Mouse (Mus musculus): ENCODE data around the gene Plcg1. TPM values are rescaled to one million over a fixed set of nuclear protein-coding genes. Genes with fewer than 3 reads are reported as not detected.

Plcg1 gene
- 67.9 and 68.8 TPM in 2 replicates for polyA plus RNA-seq (2015; fragmentation: Nextera tagmentation; extraction: Ambion mirVana)

DNA sequence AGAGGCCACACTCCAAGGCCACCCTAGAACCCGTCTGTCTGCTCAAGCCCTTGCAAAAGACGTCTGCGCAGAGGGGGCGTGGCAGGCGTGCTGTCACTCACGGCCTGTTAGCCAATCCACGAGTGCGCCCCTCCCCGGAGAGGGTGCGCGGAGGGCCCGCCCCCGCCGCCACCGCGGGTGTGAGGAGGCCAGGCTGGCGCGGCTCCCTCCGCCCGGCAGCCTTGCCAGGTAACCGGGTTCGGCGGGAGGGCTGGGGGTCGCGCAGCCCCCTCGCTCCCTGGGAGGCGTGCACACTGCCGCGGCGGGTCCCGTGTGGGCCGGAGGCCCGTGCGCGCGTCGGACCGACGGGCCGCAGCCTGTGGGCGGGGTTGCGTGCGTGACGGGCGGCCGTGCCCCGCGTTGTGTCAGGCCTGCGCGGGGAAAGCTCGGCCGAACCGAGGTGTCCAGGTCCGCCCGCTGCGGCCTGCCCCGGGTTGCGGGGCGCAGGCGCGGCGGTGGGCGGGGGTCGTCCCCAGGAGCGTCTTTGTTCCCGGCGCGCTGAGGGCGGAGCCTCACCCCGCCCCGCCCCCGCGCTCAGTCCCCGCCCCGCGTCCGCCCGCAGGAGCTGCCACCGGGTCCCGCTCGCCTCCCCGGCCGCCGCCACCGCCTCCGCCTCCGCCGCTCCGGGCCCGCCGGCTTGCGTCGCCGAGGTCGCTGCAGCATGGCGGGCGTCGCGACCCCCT lies at the start of gene Plcg1:
TSS of gene Plcg1 (plus strand) at position 184 of the 722 bp plus-strand sequence.
- Histone ChIP-seq H3K27me3 (no peaks in the 10 kb centered on the region), H3K4me3 (peak within 1 kb of the TSS; percentile 88), H3K4me2 (peak within 1 kb of the TSS; percentile 94), H3K4me1 (replicated peaks) (peaks cover 57% of the 10 kb centered on the region), H3K9ac (peak within 1 kb of the TSS; percentile 99), H3K9me3 (no peaks in the 10 kb centered on the region), H3K27ac (peak within 1 kb of the TSS; percentile 99), H3K36me3 (peaks cover 24% of the 10 kb centered on the region)
- WGBS, result under 1% methylated on average over 92 of the region's 99 CpGs
- peak; percentile 95 for ATAC-seq (ENCODE audit: low FRiP score)

DNA sequence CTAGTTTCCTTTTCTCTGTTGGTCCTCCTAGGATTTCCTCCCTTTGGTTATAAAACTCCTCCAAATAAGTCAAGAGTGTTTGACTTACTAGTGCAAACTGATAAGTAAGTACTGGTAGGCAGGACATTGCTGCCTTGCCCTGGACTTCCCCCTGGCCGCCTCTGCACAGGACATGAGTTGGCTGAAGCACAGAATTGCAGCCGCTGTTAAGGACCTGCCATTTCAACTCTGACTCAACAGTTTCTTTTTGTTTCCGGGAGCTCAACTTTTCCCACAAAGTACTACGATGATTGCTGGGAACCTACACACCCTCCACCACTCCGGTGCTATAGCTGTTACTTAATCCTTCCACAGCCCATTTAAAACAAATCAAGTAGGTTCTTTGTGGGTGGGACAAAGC lies 30.8 kb upstream of the Plcg1 start:
- H3K9ac ChIP-seq, result no peak overlapping the region
- 83% methylated on average over 5 of the region's 5 CpGs for WGBS
- no peak overlapping the region for H3K4me3 ChIP-seq
- no peak overlapping the region for H3K4me2 ChIP-seq
- H3K4me1 ChIP-seq (replicated peaks), result no peaks in the 10 kb centered on the region
- peaks cover 61% of the 10 kb centered on the region for H3K36me3 ChIP-seq
- ATAC-seq (ENCODE audit: low FRiP score), result no peak
- H3K27me3 ChIP-seq, result no peaks in the 10 kb centered on the region
- H3K27ac ChIP-seq, result no peak overlapping the region
- no peaks in the 10 kb centered on the region for H3K9me3 ChIP-seq

DNA sequence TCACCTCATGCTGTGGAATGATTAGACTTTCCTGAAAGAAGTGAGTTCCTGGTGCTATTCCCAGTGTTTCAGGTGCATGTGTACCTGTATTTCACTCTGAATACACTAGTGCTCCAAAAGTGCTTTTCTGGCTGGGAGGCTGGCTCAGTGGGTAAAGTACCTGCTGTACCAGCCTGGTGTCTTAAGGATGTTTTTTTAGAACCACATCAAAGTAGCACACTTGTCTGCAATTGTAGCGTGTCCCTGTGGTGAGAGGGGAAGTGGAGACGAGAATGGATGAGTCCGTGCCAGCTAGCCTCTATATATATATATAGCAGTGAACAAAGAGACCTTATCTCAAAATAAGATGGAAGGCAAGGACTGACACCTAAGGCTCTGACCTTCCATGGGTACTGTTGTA lies 29.5 kb upstream of the Plcg1 start:
- no peak overlapping the region for H3K4me3 ChIP-seq
- no peak for ATAC-seq (ENCODE audit: low FRiP score)
- H3K4me1 ChIP-seq (replicated peaks), result no peaks in the 10 kb centered on the region
- H3K27me3 ChIP-seq, result no peaks in the 10 kb centered on the region
- H3K9me3 ChIP-seq, result no peaks in the 10 kb centered on the region
- WGBS, result 85% methylated on average over 3 of the region's 3 CpGs
- H3K27ac ChIP-seq, result no peak overlapping the region
- no peak overlapping the region for H3K4me2 ChIP-seq
- peaks cover 68% of the 10 kb centered on the region for H3K36me3 ChIP-seq
- no peak overlapping the region for H3K9ac ChIP-seq

DNA sequence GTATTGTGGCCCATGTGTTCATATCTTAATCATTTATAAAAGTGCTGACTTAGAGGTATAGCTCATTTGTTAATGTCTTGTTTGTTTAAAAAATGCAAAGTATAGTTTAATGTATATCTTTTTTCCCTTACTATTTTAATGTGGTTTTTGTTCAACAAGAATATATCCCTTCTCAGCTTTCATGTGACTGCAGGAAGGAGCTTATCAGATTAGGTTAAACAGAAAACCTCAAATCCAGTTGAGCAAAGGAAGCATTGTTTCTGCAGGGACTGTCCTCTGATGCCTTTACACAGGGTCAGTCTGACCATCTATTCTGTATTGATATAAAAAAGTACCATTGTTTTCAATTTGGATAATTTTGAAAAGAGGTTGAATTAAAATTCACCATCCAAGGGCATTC lies 28.3 kb upstream of the Plcg1 start:
- no peaks in the 10 kb centered on the region for H3K4me1 ChIP-seq (replicated peaks)
- H3K4me3 ChIP-seq, result no peak overlapping the region
- ATAC-seq (ENCODE audit: low FRiP score), result no peak
- no peaks in the 10 kb centered on the region for H3K9me3 ChIP-seq
- H3K9ac ChIP-seq, result no peak overlapping the region
- peaks cover 73% of the 10 kb centered on the region for H3K36me3 ChIP-seq
- H3K4me2 ChIP-seq, result no peak overlapping the region
- H3K27ac ChIP-seq, result no peak overlapping the region
- H3K27me3 ChIP-seq, result no peaks in the 10 kb centered on the region

DNA sequence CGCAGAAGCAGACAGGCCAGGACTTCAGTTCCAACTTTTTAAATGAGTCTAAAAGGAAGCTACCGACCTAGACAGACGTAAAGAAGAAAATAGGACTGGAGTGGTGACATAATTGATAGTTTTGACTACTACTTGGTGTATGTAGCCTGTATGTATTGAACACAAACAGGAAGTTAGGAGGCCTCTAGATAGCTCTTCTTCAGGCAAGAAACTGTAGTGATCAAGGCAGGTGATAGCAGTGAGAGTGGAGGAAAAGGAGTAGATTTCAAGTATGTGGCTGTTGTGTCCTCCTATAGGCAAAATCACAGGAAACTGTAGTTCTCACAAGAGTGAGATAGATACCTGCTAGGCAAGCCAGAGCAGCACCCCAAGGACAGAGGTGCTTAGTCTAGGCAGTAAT lies 23.4 kb upstream of the Plcg1 start:
- Histone ChIP-seq H3K36me3 (peaks cover 75% of the 10 kb centered on the region), H3K4me1 (replicated peaks) (no peaks in the 10 kb centered on the region)
- 88% methylated on average over 3 of the region's 3 CpGs for WGBS

DNA sequence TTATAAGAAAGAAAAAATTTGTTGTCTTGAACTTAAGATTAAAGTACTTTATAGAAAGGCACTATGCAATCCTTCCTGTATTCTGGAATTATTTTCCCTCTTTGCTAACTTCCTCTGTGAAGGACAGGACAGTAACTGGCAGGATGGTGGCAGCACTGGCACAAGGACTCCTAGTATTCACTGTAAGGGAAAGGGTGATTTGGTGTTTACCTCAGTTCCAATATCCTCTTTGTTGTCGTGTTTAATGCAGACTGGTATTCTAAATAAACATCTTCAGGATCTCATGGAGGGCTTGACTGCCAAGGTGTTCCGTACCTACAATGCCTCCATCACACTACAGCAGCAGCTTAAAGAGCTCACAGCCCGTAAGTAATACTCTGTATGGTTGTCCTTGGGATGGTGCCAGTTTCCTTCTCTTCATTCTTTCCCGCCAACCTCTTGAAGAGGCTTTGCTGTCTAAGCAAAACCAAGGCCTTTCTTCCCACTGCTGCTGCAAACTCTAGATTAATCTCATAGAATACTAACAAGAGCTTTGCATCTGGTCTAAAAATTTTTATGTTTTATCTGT lies 15.6 kb upstream of the Plcg1 start:
- H3K9ac ChIP-seq, result no peak overlapping the region
- ATAC-seq (ENCODE audit: low FRiP score), result no peak
- H3K4me2 ChIP-seq, result no peak overlapping the region
- no peaks in the 10 kb centered on the region for H3K27me3 ChIP-seq
- H3K4me1 ChIP-seq (replicated peaks), result no peaks in the 10 kb centered on the region; the same call in 1 of the 2 replicates
- H3K27ac ChIP-seq, result no peak overlapping the region
- 76% methylated on average over 4 of the region's 4 CpGs for WGBS
- H3K9me3 ChIP-seq, result no peaks in the 10 kb centered on the region
- H3K4me3 ChIP-seq, result no peak overlapping the region
- H3K36me3 ChIP-seq, result peaks cover 91% of the 10 kb centered on the region

More for the DNA sequence above, 23.4 kb upstream of the Plcg1 start:
- Histone ChIP-seq H3K4me2 (no peak overlapping the region), H3K9ac (no peak overlapping the region), H3K9me3 (no peaks in the 10 kb centered on the region), H3K4me3 (no peak overlapping the region), H3K27me3 (no peaks in the 10 kb centered on the region), H3K27ac (no peak overlapping the region)
- ATAC-seq (ENCODE audit: low FRiP score), result no peak

DNA sequence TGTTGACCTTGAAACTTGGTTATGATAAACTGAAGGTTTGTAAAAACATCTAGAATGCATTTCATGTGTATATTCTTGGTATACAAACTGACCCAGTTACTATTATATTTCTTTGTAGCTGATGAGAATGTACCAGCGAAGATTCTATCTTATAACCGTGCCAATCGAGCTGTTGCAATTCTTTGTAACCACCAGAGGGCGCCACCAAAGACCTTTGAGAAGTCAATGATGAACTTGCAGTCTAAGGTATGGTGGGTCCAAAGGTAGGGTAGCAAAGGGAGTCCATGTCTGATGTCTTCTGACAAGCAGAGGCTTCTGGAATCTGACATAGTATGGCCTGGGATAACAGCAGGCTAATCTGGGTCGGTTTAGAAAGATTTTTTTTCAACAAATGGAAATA lies 13.8 kb upstream of the Plcg1 start:
- Histone ChIP-seq H3K9me3 (no peaks in the 10 kb centered on the region), H3K27ac (no peak overlapping the region), H3K4me3 (no peak overlapping the region), H3K4me1 (replicated peaks) (no peaks in the 10 kb centered on the region; the same call in 1 of the 2 replicates), H3K9ac (no peak overlapping the region), H3K27me3 (no peaks in the 10 kb centered on the region), H3K36me3 (peaks cover 87% of the 10 kb centered on the region), H3K4me2 (no peak overlapping the region)
- ATAC-seq (ENCODE audit: low FRiP score), result no peak
- WGBS, result 82% methylated on average over 5 of the region's 5 CpGs

DNA sequence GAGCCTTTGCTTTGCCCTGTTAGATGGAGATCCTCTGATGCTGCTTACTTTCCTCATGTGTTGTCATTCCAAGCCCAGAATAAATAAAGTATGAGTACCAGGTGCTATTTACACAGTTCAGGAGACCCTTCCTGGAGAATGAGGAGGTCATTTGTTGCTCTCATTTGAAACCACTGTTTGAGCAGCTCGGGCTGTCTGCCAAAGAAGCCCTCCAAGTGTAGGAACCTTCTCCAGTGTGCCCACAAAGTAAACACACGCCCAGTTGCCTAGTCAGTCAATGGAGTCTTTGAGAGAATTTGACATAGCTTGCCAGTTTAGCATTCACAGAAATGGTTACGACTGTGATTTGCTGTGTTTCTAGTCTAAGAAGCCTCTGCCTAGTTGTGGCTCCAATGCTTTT lies 12.3 kb upstream of the Plcg1 start:
- WGBS, result 85% methylated on average over 3 of the region's 3 CpGs
- no peak overlapping the region for H3K9ac ChIP-seq
- no peak overlapping the region for H3K4me2 ChIP-seq
- peaks cover 88% of the 10 kb centered on the region for H3K36me3 ChIP-seq
- H3K9me3 ChIP-seq, result no peaks in the 10 kb centered on the region
- no peak overlapping the region for H3K4me3 ChIP-seq
- no peak overlapping the region for H3K27ac ChIP-seq
- H3K27me3 ChIP-seq, result no peaks in the 10 kb centered on the region
- ATAC-seq (ENCODE audit: low FRiP score), result no peak
- H3K4me1 ChIP-seq (replicated peaks), result no peaks in the 10 kb centered on the region; the same call in 1 of the 2 replicates

DNA sequence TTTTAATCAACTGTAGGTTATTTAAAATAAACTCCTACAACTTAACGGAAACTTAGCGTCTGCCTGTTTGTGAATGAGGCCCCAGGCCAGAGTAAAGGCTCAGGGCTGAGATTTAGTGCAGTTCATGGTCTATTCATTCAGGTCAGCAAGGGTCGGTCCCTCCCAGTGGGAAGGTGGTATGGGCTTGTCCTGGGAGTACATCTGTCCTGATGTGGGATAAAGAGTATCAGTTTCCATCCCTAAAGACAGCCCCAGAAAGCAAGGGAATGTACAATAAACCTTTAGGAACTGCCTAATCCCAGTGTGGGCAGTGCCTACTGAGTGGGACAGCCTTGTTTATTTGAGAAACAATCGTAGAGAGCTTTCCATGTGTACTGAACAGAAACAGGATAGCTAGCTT lies 8.4 kb upstream of the Plcg1 start:
- ATAC-seq (ENCODE audit: low FRiP score), result no peak
- H3K9me3 ChIP-seq, result no peaks in the 10 kb centered on the region

DNA sequence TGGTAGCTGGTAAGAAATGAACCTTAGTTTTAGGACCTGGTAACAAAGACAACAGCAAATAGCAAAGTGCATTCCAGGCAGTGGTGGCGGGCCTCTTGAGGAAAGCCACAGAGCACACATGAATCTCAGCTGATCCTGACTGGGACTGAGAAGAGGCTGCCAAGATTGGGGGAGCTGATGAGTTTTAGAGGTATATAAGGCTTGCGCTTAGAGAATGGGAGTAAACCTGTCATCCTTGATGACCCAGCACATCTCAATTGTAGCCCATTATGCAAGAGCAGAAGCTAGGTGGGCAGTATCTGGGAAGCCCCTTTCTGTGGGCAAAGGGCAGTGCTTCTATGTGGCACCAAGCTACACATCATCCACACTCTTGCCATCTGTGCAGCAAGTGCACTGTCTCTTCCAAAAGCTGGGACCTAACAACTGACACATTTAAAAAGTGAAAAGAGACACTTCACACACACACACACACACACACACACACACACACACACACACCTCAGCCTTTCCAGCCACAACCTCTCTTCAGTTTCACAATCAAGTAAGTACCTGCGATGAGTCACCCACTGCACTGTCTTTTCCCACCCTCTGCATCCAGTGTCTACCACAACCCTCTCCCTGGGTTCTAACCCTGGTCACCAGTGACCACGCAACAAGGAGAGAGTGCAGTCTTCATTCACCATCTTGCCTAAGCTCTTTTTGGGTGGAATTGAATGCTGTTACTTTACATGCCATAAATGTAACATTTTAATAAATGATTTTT lies 7.3 kb upstream of the Plcg1 start:
- Histone ChIP-seq H3K4me3 (no peak overlapping the region), H3K36me3 (peaks cover 62% of the 10 kb centered on the region), H3K4me2 (no peak overlapping the region), H3K9ac (no peak overlapping the region), H3K27me3 (no peaks in the 10 kb centered on the region), H3K9me3 (no peaks in the 10 kb centered on the region), H3K27ac (no peak overlapping the region), H3K4me1 (replicated peaks) (no peaks in the 10 kb centered on the region)
- 93% methylated on average over 4 of the region's 4 CpGs for WGBS
- no peak for ATAC-seq (ENCODE audit: low FRiP score)

More for the DNA sequence above, 8.4 kb upstream of the Plcg1 start:
- H3K4me3 ChIP-seq, result no peak overlapping the region
- H3K4me1 ChIP-seq (replicated peaks), result no peaks in the 10 kb centered on the region
- peaks cover 71% of the 10 kb centered on the region for H3K36me3 ChIP-seq
- 82% methylated on average over 4 of the region's 4 CpGs for WGBS
- H3K27me3 ChIP-seq, result no peaks in the 10 kb centered on the region
- no peak overlapping the region for H3K4me2 ChIP-seq
- no peak overlapping the region for H3K27ac ChIP-seq
- no peak overlapping the region for H3K9ac ChIP-seq

DNA sequence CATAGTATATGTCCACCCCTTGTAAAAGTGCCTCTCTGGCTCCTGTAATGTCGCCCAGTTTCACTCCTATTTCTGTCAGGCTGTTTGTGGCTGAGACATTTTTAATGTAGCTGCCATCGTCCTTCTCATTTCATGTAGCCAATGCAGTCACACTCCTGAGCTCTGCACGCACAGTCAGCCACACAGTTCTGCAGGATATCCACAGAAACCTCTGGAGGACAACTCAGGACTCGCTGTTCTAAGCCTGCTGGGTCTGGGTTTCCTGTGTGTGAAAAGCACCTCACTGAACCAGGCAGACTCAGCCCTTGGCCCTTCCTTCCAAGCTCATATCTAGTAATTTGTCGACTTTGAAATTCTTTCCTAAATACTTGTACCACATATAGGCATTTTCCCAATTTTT lies 6.6 kb upstream of the Plcg1 start:
- WGBS, result 90% methylated on average over 5 of the region's 5 CpGs
- no peaks in the 10 kb centered on the region for H3K9me3 ChIP-seq
- H3K4me2 ChIP-seq, result no peak overlapping the region
- no peak overlapping the region for H3K27ac ChIP-seq
- no peaks in the 10 kb centered on the region for H3K27me3 ChIP-seq
- H3K4me1 ChIP-seq (replicated peaks), result no peaks in the 10 kb centered on the region
- ATAC-seq (ENCODE audit: low FRiP score), result no peak
- H3K36me3 ChIP-seq, result peaks cover 54% of the 10 kb centered on the region
- H3K9ac ChIP-seq, result no peak overlapping the region
- H3K4me3 ChIP-seq, result no peak overlapping the region

DNA sequence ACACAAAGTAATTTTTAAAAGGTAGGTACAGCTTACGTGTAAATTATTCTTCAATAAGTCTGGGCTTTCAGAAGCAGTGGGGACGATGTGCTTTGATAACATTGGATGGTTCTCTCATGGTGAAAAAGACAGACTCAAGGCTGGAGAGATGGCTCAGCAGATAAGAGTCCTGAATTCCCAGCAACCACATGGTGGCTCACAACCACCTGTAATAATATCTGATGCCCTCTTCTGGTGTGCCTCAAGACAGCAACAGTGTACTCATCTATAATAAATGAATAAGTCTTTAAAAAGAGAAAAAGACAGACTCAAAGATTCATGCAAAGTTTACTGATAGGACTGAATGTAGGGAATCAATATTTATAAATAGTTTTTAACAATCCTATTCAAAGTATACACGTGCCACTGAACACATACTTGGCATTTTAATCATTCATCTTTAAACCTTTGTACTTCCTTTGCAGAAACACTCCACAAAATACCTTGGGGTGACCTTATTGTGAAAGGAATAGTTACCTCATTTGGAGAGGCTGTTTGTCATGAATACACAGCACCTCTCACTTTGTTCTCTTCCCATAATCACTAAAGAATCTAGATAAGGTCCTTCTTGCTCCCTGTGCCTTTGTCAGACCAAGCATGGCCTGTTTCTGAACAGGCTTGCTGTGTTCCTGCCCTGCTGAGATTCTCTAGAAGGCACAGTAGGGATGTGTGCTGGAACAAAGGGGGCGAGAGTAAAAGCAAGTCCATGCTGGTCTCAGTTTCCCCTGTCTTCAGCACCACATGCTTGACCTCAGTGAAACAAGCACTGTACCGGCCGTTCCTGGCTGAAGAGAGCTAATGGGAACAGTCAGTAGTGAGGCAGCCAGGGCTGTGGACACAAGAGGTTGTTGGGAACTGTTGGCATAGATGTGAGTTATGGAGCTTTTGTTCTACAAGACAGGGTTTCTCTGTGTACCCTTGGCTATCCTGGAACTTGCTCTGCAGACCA lies 4.9 kb upstream of the Plcg1 start:
- peaks cover 14% of the 10 kb centered on the region for H3K4me1 ChIP-seq (replicated peaks)
- ATAC-seq (ENCODE audit: low FRiP score), result no peak
- H3K4me3 ChIP-seq, result no peak overlapping the region
- 80% methylated on average over 6 of the region's 6 CpGs for WGBS
- H3K36me3 ChIP-seq, result peaks cover 39% of the 10 kb centered on the region
- H3K4me2 ChIP-seq, result no peak overlapping the region
- no peaks in the 10 kb centered on the region for H3K27me3 ChIP-seq
- H3K9me3 ChIP-seq, result no peaks in the 10 kb centered on the region
- no peak overlapping the region for H3K27ac ChIP-seq
- H3K9ac ChIP-seq, result no peak overlapping the region
